ENCODE assay signal across 20 mouse cellular contexts in genomic region chr5:74286301-74286700, GRCm38 (mm10).
"Had no signal": no experiment of that assay in that cellular context is flagged by ENCODE, and none has a peak within 500 bp of the region (broad histone marks: within the 10 kb centered on the region; RNA-seq: fewer than 3 reads in every experiment).

No protein-coding gene starts in this region.

- H3K27me3 ChIP-seq: limb, embryonic 12.5 days; limb, embryonic 15.5 days; liver, embryonic 13.5 days; neural tube, embryonic 12.5 days had no signal

- H3K9me3 ChIP-seq: limb, embryonic 12.5 days; limb, embryonic 15.5 days; liver, embryonic 13.5 days; neural tube, embryonic 12.5 days; neural tube, embryonic 15.5 days had no signal

- H3K4me3 ChIP-seq: layer of hippocampus, adult 2 months; limb, embryonic 12.5 days; limb, embryonic 15.5 days; liver, embryonic 13.5 days; neural tube, embryonic 12.5 days; neural tube, embryonic 15.5 days had no signal

- DNase-seq: kidney, adult 9 months; kidney, postnatal 14 days; kidney, postnatal 4 days; layer of hippocampus, adult 9-11 months; liver, embryonic 13.5 days; lung, adult 2 months; lung, postnatal 14 days; lung, postnatal 4 days; midbrain, embryonic 14.5 days; right cerebral cortex, postnatal 14 days; right cerebral cortex, postnatal 4 days; thymus, adult 2 months; thymus, postnatal 14 days had no signal

- H3K36me3 ChIP-seq: limb, embryonic 12.5 days; limb, embryonic 15.5 days; liver, embryonic 13.5 days; neural tube, embryonic 12.5 days; neural tube, embryonic 15.5 days had no signal

- H3K4me2 ChIP-seq: limb, embryonic 12.5 days; limb, embryonic 15.5 days; liver, embryonic 13.5 days; midbrain, embryonic 11.5 days; neural tube, embryonic 12.5 days; neural tube, embryonic 15.5 days had no signal

- H3K4me1 ChIP-seq: neural tube, embryonic 12.5 days had no signal

- H3K27ac ChIP-seq: layer of hippocampus, adult 2 months; limb, embryonic 15.5 days; liver, embryonic 13.5 days; neural tube, embryonic 12.5 days; neural tube, embryonic 15.5 days; stomach, postnatal 0 days had no signal

- H3K9ac ChIP-seq: limb, embryonic 12.5 days; limb, embryonic 15.5 days; liver, embryonic 13.5 days; neural tube, embryonic 12.5 days; neural tube, embryonic 15.5 days had no signal
